Mouse (Mus musculus): ENCODE measurements at regions not wholly inside any gene's neighbourhood (a gene's known extent, or its start where the extent isn't known, plus 50 kb on each side); places are given as distances from the start of the nearest gene placed in this dataset.

- no peak for ATAC-seq (ENCODE audit: insufficient number of reproducible peaks, low FRiP score, low TSS enrichment)
Measured at GRCm38 (mm10) chr13:84345791-84346511, 123.9 kb downstream of the Tmem161b start.

GRCm38 (mm10) chr13:84346569-84346968 lies 124.5 kb downstream of the Tmem161b start:
- ATAC-seq (ENCODE audit: insufficient number of reproducible peaks, low FRiP score, low TSS enrichment) = no peak

- ATAC-seq (ENCODE audit: insufficient number of reproducible peaks, low FRiP score, low TSS enrichment) = peak; percentile 38
Measured at GRCm38 (mm10) chr13:84347181-84347913, 125.3 kb downstream of the Tmem161b start.

- ATAC-seq (ENCODE audit: insufficient number of reproducible peaks, low FRiP score, low TSS enrichment) = peak; percentile 90
Measured at GRCm38 (mm10) chr13:84347914-84348700, 126.0 kb downstream of the Tmem161b start.

DNA sequence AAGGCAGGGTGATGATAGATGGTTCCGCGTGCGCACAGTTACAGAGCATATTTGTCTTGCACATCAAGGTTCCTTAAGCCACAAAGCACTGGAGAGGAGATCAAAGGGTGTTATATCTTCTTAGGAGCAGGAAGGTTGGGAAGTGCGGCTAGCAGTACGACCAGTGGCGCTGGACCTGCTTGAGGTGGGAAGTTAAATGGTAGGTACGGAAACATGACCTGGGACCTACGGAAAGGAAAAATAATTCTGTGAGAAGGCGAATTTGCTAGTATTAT lies 126.5 kb downstream of the Tmem161b start:
- peak; percentile 1 for ATAC-seq (ENCODE audit: insufficient number of reproducible peaks, low FRiP score, low TSS enrichment)

GRCm38 (mm10) chr13:84349001-84349720 lies 127.1 kb downstream of the Tmem161b start:
- ATAC-seq (ENCODE audit: insufficient number of reproducible peaks, low FRiP score, low TSS enrichment) = peak; percentile 63

- ATAC-seq (ENCODE audit: insufficient number of reproducible peaks, low FRiP score, low TSS enrichment) = no peak
Measured at GRCm38 (mm10) chr13:84349721-84350040, 127.6 kb downstream of the Tmem161b start.

GRCm38 (mm10) chr13:84350791-84351190 lies 128.7 kb downstream of the Tmem161b start:
- no peak for ATAC-seq (ENCODE audit: insufficient number of reproducible peaks, low FRiP score, low TSS enrichment)

GRCm38 (mm10) chr13:84356455-84356854 lies 134.4 kb downstream of the Tmem161b start:
- ATAC-seq (ENCODE audit: insufficient number of reproducible peaks, low FRiP score, low TSS enrichment) = no peak

GRCm38 (mm10) chr13:84360536-84360935 lies 138.4 kb downstream of the Tmem161b start:
- no peak for ATAC-seq (ENCODE audit: insufficient number of reproducible peaks, low FRiP score, low TSS enrichment)

DNA sequence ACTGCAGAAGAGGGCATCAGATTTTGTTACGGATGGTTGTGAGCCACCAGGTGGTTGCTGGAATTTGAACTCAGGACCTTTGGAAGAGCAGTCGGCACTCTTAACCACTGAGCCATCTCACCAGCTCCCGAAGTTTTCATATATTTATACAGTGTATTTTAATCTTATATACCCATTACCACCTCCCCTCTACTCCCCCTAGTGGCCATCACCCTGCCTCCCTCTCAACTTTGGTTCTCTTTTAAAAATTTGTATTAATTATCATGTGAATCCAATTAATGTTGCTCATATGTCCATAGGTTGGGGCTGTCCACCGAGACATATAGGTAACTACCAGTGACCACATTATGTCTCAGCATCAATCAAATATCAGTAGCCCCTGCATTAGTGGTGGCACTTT lies 142.0 kb downstream of the Tmem161b start:
- no peak for ATAC-seq (ENCODE audit: insufficient number of reproducible peaks, low FRiP score, low TSS enrichment)

DNA sequence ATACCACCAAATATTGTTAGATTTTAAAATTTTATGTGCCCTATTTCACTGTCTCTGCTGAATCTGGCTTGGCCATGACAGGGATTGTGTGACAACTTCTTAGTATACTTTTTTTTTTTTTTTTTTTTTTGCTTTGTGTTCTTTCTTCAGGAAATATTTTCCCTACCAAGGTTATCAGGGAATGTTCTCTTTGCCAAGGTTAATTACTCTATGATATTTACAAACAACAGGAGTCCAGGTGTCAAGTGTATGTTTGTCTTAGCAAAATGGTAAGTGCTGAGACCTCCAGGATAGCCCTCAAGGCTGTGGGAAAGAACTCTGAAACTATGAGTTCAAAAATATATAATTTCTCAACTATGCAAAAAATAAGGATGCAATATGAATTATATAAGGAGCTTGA lies 143.4 kb downstream of the Tmem161b start:
- ATAC-seq (ENCODE audit: insufficient number of reproducible peaks, low FRiP score, low TSS enrichment) = no peak

GRCm38 (mm10) chr13:84366017-84366416 lies 143.9 kb downstream of the Tmem161b start:
- ATAC-seq (ENCODE audit: insufficient number of reproducible peaks, low FRiP score, low TSS enrichment) = no peak

- no peak for ATAC-seq (ENCODE audit: insufficient number of reproducible peaks, low FRiP score, low TSS enrichment)
Measured at GRCm38 (mm10) chr13:84366839-84367238, 144.7 kb downstream of the Tmem161b start.

GRCm38 (mm10) chr13:84368225-84368624 lies 146.1 kb downstream of the Tmem161b start:
- ATAC-seq (ENCODE audit: insufficient number of reproducible peaks, low FRiP score, low TSS enrichment) = no peak

GRCm38 (mm10) chr13:84374711-84375257 lies 152.7 kb downstream of the Tmem161b start:
- ATAC-seq (ENCODE audit: insufficient number of reproducible peaks, low FRiP score, low TSS enrichment) = no peak

- no peak for ATAC-seq (ENCODE audit: insufficient number of reproducible peaks, low FRiP score, low TSS enrichment)
Measured at GRCm38 (mm10) chr13:84375941-84376340, 153.8 kb downstream of the Tmem161b start.

GRCm38 (mm10) chr13:84378553-84379332 lies 156.6 kb downstream of the Tmem161b start:
- no peak for ATAC-seq (ENCODE audit: insufficient number of reproducible peaks, low FRiP score, low TSS enrichment)

DNA sequence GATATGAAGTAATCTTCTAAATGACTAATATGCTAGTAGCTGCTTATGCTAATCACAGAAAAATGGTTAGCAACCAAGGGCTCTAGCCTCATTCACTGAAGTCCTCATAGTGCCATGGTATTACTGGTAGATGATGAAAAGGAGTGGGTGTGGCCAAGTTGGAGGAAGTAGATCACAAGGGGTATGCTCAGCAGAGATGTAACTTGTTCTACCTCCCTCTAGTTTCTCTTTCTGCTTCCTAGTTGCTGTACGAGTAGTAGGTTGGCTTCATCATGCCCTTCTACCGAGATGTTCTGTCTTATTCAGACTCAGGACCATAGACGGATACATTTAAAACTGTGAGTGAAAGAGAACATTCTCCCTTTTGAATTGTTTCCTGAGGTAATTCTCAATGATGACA lies 169.5 kb downstream of the Tmem161b start:
- ATAC-seq (ENCODE audit: insufficient number of reproducible peaks, low FRiP score, low TSS enrichment) = no peak

All from cerebellum, adult (tissue).